Mouse (Mus musculus): Measurements from ENCODE around the gene Smurf1.

DNA sequence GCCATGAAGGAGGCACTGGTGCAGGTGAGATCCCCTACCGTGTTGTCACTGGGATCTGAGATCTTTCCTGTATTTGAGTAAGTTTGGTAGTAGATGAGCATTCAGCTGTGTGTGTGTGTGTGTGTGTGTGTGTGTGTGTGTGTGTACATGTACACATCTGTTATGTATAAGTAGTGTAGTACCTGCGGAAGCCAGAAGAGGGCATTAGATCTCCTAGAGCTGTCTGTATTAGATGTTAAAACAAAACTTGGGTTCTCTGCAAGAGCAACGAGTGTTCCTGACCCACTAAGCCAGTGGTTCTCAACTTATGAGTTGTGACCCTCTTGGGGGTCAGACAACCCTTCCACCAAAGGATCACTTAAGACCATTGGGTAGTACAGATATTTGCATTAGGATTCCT, 129.5 kb downstream of the Smurf1 start:
- TF ChIP-seq MAFK (IDR thresholded peaks at IDR 0.05; ENCODE audit: insufficient read depth, low read depth, low read length) (no peak), ZNF384 (IDR thresholded peaks at IDR 0.05; ENCODE audit: low read depth, low read length) (no peak)

Data from ES-E14 (cell line).